Mouse (Mus musculus) adrenal gland, postnatal 14 days (tissue): ENCODE measurements around the gene Tmem37. TPM values are rescaled to one million over a fixed set of nuclear protein-coding genes. Genes with fewer than 3 reads are reported as not detected.

ENCODE experiments used
- DNase-seq: peaks from one replicate; pipeline ENCODE4 v3.0.0; 2021; ENCODE audit warnings: mixed read lengths
- total RNA-seq: library from RNA; stranded (reverse); gene quantifications from 2 replicates; pipeline ENCODE4 v1.2.3, GENCODE M21; 2021

The Tmem37 gene
- total RNA-seq, 1 experiment from 2014 or later: 26.9 TPM

GRCm38 (mm10) chr1:120018900-120019299 lies 55.0 kb downstream of the Tmem37 start:
- no peak for DNase-seq

Other genes starting within 250 kb of the Tmem37 start
- gene Ptpn4, start 236.5 kb downstream of the Tmem37 start, total RNA-seq: 46.1 and 49.8 TPM in 2 replicates
- gene Tmem177, start 160.9 kb downstream of the Tmem37 start, total RNA-seq: 8.4 and 10.1 TPM in 2 replicates
- gene Cfap221, start 76.8 kb downstream of the Tmem37 start, total RNA-seq: 0.30 TPM in 1 of 2 replicates, not detected in the other
- 11.2 and 14.4 TPM in 2 replicates for gene Sctr, start 67.2 kb downstream of the Tmem37 start, total RNA-seq
- 891 and 1,093 TPM in 2 replicates for gene Dbi, start 47.0 kb upstream of the Tmem37 start, total RNA-seq
- gene 3110009E18Rik, start 47.1 kb upstream of the Tmem37 start, total RNA-seq: 8.8 and 10.7 TPM in 2 replicates
- 20.8 and 29.6 TPM in 2 replicates for gene Steap3, start 198.6 kb upstream of the Tmem37 start, total RNA-seq